Mouse (Mus musculus): ENCODE measurements around the gene Dstn. TPM values are rescaled to one million over a fixed set of nuclear protein-coding genes. Genes with fewer than 3 reads are reported as not detected.
A peak's percentile ranks its signal among the peaks of the same experiment; 100 is the strongest.

Dstn gene
- total and polyA plus RNA-seq, 2 experiments: 27.5 to 252 TPM

DNA sequence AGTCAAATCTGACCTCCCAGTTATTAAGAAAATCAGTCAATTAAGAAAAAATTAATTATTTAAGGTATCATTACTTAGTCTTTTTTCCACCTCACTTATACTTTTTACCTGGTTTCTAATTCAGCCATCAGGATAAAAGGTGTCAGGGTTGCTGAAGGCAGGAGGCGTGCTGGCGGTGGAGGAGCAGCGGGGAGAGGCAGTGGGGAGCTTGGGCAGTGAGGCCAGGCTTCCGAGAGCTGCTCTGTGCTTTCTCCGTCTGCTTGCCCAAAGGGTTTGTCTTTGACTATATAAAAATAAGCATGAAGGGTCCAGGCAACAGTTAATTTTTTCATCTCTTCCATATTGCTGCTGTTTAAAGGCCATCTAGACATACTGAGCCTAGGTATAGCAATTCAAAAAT is 18.4 kb downstream of the Dstn start:
- 97% methylated on average over 5 of the region's 5 CpGs for WGBS
- peaks cover 4% of the 10 kb centered on the region for H3K36me3 ChIP-seq (ENCODE audit: control insufficient read depth, insufficient read depth, low read length)
- H3K27ac ChIP-seq (replicated peaks; ENCODE audit: insufficient read depth, low read depth, low read length): no peak overlapping the region

DNA sequence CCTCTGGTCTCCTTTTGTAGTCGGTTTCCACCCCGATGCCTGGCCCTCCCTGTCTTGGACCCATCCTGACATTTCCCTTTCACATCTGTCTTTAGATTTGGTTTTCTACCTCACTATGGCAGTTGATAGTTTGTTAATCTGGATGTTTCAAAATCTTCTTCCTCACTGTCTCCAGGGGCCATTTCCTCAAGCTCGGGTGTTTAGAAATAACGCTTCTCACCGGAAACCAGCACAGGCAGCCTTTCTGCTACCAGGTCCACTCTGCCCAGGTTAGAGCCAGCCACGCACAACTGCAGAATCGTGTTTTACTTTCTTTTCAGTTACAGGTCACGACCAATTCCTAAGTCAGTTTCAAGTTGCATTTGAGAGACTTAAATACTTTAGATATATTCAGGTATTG is 19.3 kb downstream of the Dstn start:
- DNase-seq (ENCODE audit: extremely low read depth, low read depth, low spot score): no peak
- Histone ChIP-seq H3K27me3 (ENCODE audit: control insufficient read depth, insufficient read depth, low read length) (no peaks in the 10 kb centered on the region), H3K4me3 (ENCODE audit: insufficient read depth, low read depth, low read length) (no peak overlapping the region), H3K27ac (replicated peaks; ENCODE audit: insufficient read depth, low read depth, low read length) (no peak overlapping the region), H3K36me3 (ENCODE audit: control insufficient read depth, insufficient read depth, low read length) (peaks cover 7% of the 10 kb centered on the region), H3K79me2 (ENCODE audit: control insufficient read depth, insufficient read depth, low read length) (peaks cover 42% of the 10 kb centered on the region), H3K9ac (ENCODE audit: low read depth, low read length) (no peak overlapping the region), H3K4me1 (ENCODE audit: control insufficient read depth, insufficient read depth, low read length) (peaks cover 8% of the 10 kb centered on the region)
- TF ChIP-seq CTCF (IDR thresholded peaks at IDR 0.05; ENCODE audit: low read depth, low read length) (no peak), POLR2A (IDR thresholded peaks at IDR 0.05; ENCODE audit: extremely low read depth, insufficient read depth, low read length) (no peak)
- WGBS: 94% methylated on average over 8 of the region's 8 CpGs

More for the DNA sequence above, 18.4 kb downstream of the Dstn start:
- peaks cover 10% of the 10 kb centered on the region for H3K4me1 ChIP-seq (ENCODE audit: control insufficient read depth, insufficient read depth, low read length)
- DNase-seq (ENCODE audit: extremely low read depth, low read depth, low spot score): no peak
- peaks cover 44% of the 10 kb centered on the region for H3K79me2 ChIP-seq (ENCODE audit: control insufficient read depth, insufficient read depth, low read length)
- no peaks in the 10 kb centered on the region for H3K27me3 ChIP-seq (ENCODE audit: control insufficient read depth, insufficient read depth, low read length)
- H3K4me3 ChIP-seq (ENCODE audit: insufficient read depth, low read depth, low read length): no peak overlapping the region
- TF ChIP-seq POLR2A (IDR thresholded peaks at IDR 0.05; ENCODE audit: extremely low read depth, insufficient read depth, low read length): no peak
- H3K9ac ChIP-seq (ENCODE audit: low read depth, low read length): no peak overlapping the region

DNA sequence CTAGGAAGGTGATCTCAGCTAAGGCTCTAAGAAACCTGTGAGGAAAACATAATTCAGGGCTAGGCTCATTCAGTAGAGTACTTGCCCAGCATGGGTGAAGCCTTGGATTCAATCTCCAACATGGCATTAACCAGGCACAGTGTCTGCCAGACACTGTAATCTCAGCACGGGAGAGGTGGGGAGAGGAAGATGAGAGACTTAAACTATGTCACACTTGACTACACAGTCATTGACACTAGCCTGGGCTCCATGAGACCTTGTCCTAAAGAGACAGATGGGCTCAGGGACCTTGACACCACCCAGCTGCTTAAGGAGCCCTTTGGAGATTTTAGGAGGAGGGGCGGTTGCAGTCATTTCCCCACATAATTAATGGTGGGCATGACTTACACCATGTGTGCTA is 22.7 kb downstream of the Dstn start:
- 84% methylated on average over 2 of the region's 2 CpGs for WGBS
- H3K4me3 ChIP-seq (ENCODE audit: insufficient read depth, low read depth, low read length): no peak overlapping the region
- TF ChIP-seq POLR2A (IDR thresholded peaks at IDR 0.05; ENCODE audit: extremely low read depth, insufficient read depth, low read length): no peak
- no peak for TF ChIP-seq CTCF (IDR thresholded peaks at IDR 0.05; ENCODE audit: low read depth, low read length)
- no peaks in the 10 kb centered on the region for H3K27me3 ChIP-seq (ENCODE audit: control insufficient read depth, insufficient read depth, low read length)
- no peak overlapping the region for H3K27ac ChIP-seq (replicated peaks; ENCODE audit: insufficient read depth, low read depth, low read length)
- no peak for DNase-seq (ENCODE audit: extremely low read depth, low read depth, low spot score)
- H3K4me1 ChIP-seq (ENCODE audit: control insufficient read depth, insufficient read depth, low read length): no peaks in the 10 kb centered on the region; the same call in 1 of the 2 replicates
- H3K79me2 ChIP-seq (ENCODE audit: control insufficient read depth, insufficient read depth, low read length): peaks cover 20% of the 10 kb centered on the region
- peaks cover 16% of the 10 kb centered on the region for H3K36me3 ChIP-seq (ENCODE audit: control insufficient read depth, insufficient read depth, low read length)
- H3K9ac ChIP-seq (ENCODE audit: low read depth, low read length): no peak overlapping the region

DNA sequence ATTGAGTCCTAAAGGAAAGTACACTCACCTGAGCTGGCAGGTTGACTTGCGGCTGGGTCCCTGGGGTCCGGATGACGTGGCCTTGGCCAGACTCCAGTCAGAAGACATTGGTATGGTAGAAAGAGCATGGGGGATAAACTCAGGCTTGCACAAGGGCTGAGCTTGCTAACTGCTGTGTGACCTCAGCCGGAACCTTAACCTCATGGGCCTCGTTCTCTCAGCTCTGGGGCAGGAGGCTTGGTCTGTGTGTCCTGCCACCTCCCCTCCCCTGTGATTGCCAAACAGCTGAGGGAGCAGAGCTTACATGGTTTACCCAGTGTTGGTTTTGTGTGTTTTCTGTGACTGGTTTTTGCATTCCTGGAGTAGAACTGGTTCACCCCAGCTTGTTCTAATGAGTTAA is 25.3 kb downstream of the Dstn start:
- H3K4me3 ChIP-seq (ENCODE audit: insufficient read depth, low read depth, low read length): no peak overlapping the region
- peak; percentile 61 for DNase-seq (ENCODE audit: extremely low read depth, low read depth, low spot score)

DNA sequence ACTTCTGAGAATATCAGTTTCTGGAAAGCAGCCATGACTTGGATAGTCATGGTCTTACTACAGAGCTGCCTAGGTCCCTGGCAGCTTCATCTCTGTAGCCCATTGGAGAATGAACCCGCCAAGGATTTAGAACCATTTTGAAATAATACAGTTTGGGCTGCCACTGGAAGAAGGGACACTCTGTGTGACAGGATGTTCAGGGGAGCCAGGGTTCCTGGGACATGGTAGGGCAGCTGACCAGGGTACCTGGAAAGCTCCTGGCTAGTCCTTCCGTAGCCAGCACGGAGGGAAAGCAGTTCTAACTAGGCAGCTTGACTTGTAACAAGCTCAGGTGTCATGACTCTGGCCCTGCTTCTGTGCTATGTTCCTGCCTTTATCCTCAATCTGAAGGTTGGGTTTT is 29.7 kb downstream of the Dstn start:
- Histone ChIP-seq H3K79me2 (ENCODE audit: control insufficient read depth, insufficient read depth, low read length) (no peaks in the 10 kb centered on the region), H3K36me3 (ENCODE audit: control insufficient read depth, insufficient read depth, low read length) (peaks cover 49% of the 10 kb centered on the region), H3K4me3 (ENCODE audit: insufficient read depth, low read depth, low read length) (no peak overlapping the region), H3K9ac (ENCODE audit: low read depth, low read length) (no peak overlapping the region), H3K4me1 (ENCODE audit: control insufficient read depth, insufficient read depth, low read length) (no peaks in the 10 kb centered on the region), H3K27me3 (ENCODE audit: control insufficient read depth, insufficient read depth, low read length) (no peaks in the 10 kb centered on the region), H3K27ac (replicated peaks; ENCODE audit: insufficient read depth, low read depth, low read length) (no peak overlapping the region)
- WGBS: 86% methylated on average over 3 of the region's 3 CpGs
- no peak for DNase-seq (ENCODE audit: extremely low read depth, low read depth, low spot score)
- TF ChIP-seq CTCF (IDR thresholded peaks at IDR 0.05; ENCODE audit: low read depth, low read length) (no peak), POLR2A (IDR thresholded peaks at IDR 0.05; ENCODE audit: extremely low read depth, insufficient read depth, low read length) (no peak)

More for the DNA sequence above, 25.3 kb downstream of the Dstn start:
- no peak overlapping the region for H3K9ac ChIP-seq (ENCODE audit: low read depth, low read length)
- H3K36me3 ChIP-seq (ENCODE audit: control insufficient read depth, insufficient read depth, low read length): peaks cover 21% of the 10 kb centered on the region
- no peaks in the 10 kb centered on the region for H3K27me3 ChIP-seq (ENCODE audit: control insufficient read depth, insufficient read depth, low read length)
- no peak for TF ChIP-seq POLR2A (IDR thresholded peaks at IDR 0.05; ENCODE audit: extremely low read depth, insufficient read depth, low read length)
- no peak for TF ChIP-seq CTCF (IDR thresholded peaks at IDR 0.05; ENCODE audit: low read depth, low read length)
- peaks cover 9% of the 10 kb centered on the region; the same call in 1 of the 2 replicates for H3K79me2 ChIP-seq (ENCODE audit: control insufficient read depth, insufficient read depth, low read length)
- WGBS: 48% methylated on average over 5 of the region's 5 CpGs
- H3K4me1 ChIP-seq (ENCODE audit: control insufficient read depth, insufficient read depth, low read length): no peaks in the 10 kb centered on the region
- no peak overlapping the region for H3K27ac ChIP-seq (replicated peaks; ENCODE audit: insufficient read depth, low read depth, low read length)

DNA sequence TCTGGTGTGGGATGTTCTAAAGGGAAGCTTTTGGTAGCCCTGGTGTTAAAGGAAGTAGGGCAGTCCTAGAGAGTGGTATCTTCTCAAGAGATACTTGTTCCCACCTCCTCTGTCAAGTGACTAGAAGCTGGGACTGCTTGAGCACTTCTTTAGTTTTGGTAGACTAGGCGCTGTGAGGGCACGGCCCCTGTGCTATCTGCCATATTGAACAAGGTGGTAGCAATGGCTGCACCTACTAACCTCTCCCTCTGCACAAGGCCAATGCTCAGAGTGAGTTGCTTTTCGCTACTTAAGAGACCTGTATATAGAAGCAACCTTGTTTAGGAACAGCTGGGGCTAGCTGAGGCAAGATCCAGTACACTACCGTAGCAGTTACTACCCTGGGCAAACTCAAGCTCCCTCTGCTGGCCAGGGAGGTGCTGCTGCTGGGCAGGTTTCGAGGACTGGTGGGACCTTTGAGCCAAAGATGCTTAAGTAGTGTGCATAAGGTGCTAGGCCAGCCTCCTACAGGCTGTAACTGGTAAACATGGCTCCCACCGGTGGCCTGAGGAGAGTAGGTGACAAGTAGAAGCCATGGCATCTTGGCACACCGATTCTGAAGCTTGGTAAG is 30.5 kb downstream of the Dstn start:
- H3K9ac ChIP-seq (ENCODE audit: low read depth, low read length): no peak overlapping the region
- no peaks in the 10 kb centered on the region for H3K4me1 ChIP-seq (ENCODE audit: control insufficient read depth, insufficient read depth, low read length)
- no peaks in the 10 kb centered on the region for H3K79me2 ChIP-seq (ENCODE audit: control insufficient read depth, insufficient read depth, low read length)
- H3K4me3 ChIP-seq (ENCODE audit: insufficient read depth, low read depth, low read length): no peak overlapping the region
- peak; percentile 56 for DNase-seq (ENCODE audit: extremely low read depth, low read depth, low spot score)
- WGBS: 66% methylated on average over 7 of the region's 7 CpGs
- H3K36me3 ChIP-seq (ENCODE audit: control insufficient read depth, insufficient read depth, low read length): peaks cover 53% of the 10 kb centered on the region
- TF ChIP-seq CTCF (IDR thresholded peaks at IDR 0.05; ENCODE audit: low read depth, low read length) (peak; percentile 86), POLR2A (IDR thresholded peaks at IDR 0.05; ENCODE audit: extremely low read depth, insufficient read depth, low read length) (no peak)
- H3K27ac ChIP-seq (replicated peaks; ENCODE audit: insufficient read depth, low read depth, low read length): no peak overlapping the region
- no peaks in the 10 kb centered on the region for H3K27me3 ChIP-seq (ENCODE audit: control insufficient read depth, insufficient read depth, low read length)
